Mouse (Mus musculus) gonadal fat pad, adult 2 months (tissue): ENCODE data around the gene Tyr. TPM values are rescaled to one million over a fixed set of nuclear protein-coding genes. Genes with fewer than 3 reads are reported as not detected.
"Not testable (repeated sequence)": the region's sequence is repeated elsewhere in the genome, so short reads cannot be mapped to it uniquely, and the experiment has no call there.

Source experiments
- DNase-seq: peaks from one replicate; pipeline ENCODE4 v3.0.0-alpha.2; 2012; ENCODE audit warnings: low read depth
- polyA plus RNA-seq: library from polyadenylated mRNA; depleted of rRNA; stranded (reverse); fragments of >200 nt; gene quantifications from 2 replicates; pipeline ENCODE4 v1.2.3, GENCODE M21; 2012; rRNA removed

Tyr gene
- not detected in 2 replicates for polyA plus RNA-seq

DNA sequence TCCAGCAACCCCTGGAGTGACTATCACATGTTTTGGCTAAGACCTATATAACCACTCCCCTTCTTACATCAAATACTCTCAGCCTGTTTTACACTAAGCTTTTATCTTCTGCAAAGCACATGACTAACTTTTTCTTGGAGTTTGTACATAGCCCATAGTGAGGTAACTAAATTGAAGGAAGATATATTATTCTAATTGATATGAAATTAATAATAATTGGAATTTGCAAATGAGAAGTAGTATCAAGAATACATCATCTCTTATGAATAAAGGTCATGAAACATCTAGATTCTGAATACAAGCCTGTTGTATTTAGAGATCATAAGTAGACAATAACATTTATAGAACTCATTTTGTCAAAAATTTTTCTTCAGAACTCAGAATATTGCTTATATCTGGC is at the start of gene Tyr:
TSS of gene Tyr (minus strand) at position 101 of the 400 bp plus-strand sequence.
- no peak for DNase-seq

DNA sequence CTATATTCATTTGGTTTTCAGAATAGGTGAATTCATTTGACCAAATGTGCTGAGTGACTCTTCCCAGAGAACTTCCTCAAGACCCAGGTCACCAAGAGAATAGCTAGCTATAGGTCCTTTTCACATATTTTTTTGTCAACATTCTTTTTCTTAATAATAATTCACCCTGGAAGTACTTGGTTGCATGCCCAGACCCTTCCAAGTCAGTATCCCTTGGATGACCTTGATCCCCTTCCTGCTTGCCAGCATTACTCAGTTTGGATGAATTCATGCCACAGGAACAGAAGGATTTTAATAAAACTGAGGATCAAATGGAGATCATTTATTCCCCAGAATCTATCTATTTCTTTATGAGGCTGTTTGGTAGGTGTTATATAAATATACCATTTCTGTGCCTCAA is 45.7 kb upstream of the Tyr start:
- DNase-seq: no peak

DNA sequence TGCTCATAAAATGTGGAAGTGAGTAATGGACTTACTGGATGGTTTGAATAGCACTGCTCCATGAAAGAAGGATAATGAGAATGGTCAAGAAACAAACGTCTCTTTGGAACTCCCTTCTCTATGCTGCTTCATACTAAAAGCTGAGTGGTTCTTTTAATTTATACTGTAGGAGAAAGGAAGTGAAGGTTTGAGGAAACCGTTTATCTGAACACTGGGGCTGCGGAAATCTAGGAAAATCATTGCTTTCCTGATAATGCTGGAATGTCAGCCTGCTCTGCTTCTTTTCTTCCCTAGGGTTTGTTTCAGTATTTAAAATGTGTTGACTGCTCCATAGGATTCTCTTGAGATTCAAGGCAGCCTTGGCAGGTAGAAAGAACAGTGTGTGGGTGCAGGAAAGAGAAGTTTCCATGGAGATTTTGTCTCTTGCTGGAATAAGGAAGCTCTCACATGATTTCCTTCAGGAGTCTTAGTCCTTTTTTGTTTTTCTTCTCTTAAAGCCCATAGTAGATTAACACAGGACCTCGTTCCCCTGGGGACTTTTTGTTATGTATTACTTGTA is 891 bp upstream of the Tyr start:
- no peak for DNase-seq

DNA sequence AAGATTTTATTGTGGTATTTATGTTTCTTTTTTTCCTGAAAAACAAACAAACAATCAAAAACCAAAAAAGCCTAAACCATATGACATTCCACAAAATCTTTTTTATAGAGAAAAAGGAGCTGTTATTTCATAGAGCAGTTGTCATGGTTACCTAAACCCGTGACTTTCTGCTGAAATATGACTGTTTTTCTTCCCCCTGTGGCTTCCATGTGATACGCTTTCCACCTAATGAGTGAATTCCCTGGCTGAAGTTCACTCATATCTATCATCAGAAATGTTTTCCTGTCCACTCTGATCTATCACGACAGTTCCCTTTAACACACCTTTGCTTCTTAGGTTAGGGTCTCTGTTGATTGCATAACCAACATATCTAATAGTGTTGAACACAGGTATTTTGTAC is 5.3 kb downstream of the Tyr start:
- no peak for DNase-seq

DNA sequence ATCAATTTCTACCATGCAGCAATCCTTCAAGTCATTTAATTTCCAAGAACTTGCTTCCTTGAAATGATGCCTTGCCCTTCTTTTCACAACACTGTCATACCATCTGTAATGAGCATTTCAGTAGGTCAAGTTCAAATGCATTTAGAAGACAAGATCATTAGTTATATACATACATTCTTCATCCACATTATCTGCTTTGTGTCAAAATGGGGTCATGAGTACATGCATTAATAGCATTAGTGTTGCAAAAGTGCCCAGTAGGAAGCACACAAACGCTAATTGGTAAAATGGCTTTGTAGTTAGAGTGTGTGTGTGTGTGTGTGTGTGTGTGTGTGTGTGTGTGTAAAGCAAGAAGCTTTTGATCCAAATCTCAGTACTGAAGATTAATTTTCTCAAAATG is 80.0 kb downstream of the Tyr start:
- DNase-seq: no peak

- not testable (repeated sequence) for DNase-seq
Observed at GRCm38 (mm10) chr7:87411373-87411772, 81.9 kb downstream of the Tyr start.

GRCm38 (mm10) chr7:87397023-87397422 is 96.3 kb downstream of the Tyr start:
- DNase-seq: no peak

DNA sequence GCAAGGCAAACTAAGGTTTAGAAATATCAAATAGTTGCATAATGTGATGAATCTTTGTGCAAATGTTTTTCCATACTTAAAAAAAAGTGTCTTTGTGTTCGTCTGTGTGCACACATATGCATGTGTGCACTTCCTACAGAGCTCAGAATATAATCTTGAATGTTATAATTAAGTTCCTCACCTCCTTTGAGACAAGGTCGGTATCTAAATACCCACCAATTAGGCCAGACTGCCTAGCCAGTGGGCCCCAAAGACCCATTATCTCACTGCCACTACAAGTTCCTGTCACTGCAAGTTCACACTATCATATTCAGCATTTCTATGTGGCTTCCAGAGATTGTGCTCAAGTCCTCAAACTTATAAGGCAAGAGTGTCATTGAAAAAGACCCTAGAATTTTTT is 118.4 kb downstream of the Tyr start:
- DNase-seq: no peak

Other genes starting within 250 kb of the Tyr start
- gene Nox4, start 247.4 kb downstream of the Tyr start, polyA plus RNA-seq: 0.58 and 1.2 TPM in 2 replicates
- 0.03 TPM in 1 of 2 replicates, not detected in the other for gene Grm5, start 90.7 kb upstream of the Tyr start, polyA plus RNA-seq